Mouse (Mus musculus) bone marrow macrophage, adult 2 months (primary cell): Measurements from ENCODE around the gene B4galnt1. TPM values are rescaled to one million over a fixed set of nuclear protein-coding genes. Genes with fewer than 3 reads are reported as not detected.
"Not testable (repeated sequence)": the region's sequence is repeated elsewhere in the genome, so short reads cannot be mapped to it uniquely, and the experiment has no call there.

Experiments
- H3K27ac ChIP-seq: 2 replicates; pipeline ENCODE4 v1.5.1; 2012; ENCODE audit warnings: low read depth, low read length; ENCODE audit not compliant: insufficient read depth
- H3K4me1 ChIP-seq: 2 replicates; pipeline ENCODE4 v1.6.1; 2012; ENCODE audit warnings: low read length; ENCODE audit not compliant: control insufficient read depth, insufficient read depth
- H3K4me3 ChIP-seq: 2 replicates; pipeline ENCODE4 v1.5.1; 2012; ENCODE audit warnings: mild to moderate bottlenecking, low read length, moderate library complexity; ENCODE audit not compliant: insufficient read depth
- CTCF ChIP-seq: IDR thresholded peaks from 2 replicates; pipeline ENCODE4 v1.5.1; 2012; ENCODE audit warnings: low read depth, mild to moderate bottlenecking, low read length, moderate library complexity
- POLR2A ChIP-seq: IDR thresholded peaks from 2 replicates; pipeline ENCODE4 v1.6.1; 2012; ENCODE audit warnings: mild to moderate bottlenecking, low read depth, low read length, borderline replicate concordance
- polyA plus RNA-seq: library from polyadenylated mRNA; stranded (reverse); fragments of >200 nt; gene quantifications from 2 replicates; pipeline ENCODE4 v1.2.4, GENCODE M21; 2012; ENCODE audit not compliant: missing spikeins, insufficient read depth, insufficient read length

B4galnt1 gene
- polyA plus RNA-seq, 1 experiment = 50.6 TPM

GRCm38 (mm10) chr10:127140971-127141370, 24.1 kb upstream of the B4galnt1 start:
- TF ChIP-seq POLR2A (no peak), CTCF (no peak)
- no peak overlapping the region for H3K4me3 ChIP-seq
- H3K4me1 ChIP-seq = peaks cover 12% of the 10 kb centered on the region
- H3K27ac ChIP-seq = no peak overlapping the region

- H3K27ac ChIP-seq = no peak overlapping the region
- H3K4me3 ChIP-seq = no peak overlapping the region
- peaks cover 6% of the 10 kb centered on the region for H3K4me1 ChIP-seq
- TF ChIP-seq CTCF (no peak), POLR2A (no peak)
Measured at GRCm38 (mm10) chr10:127141500-127141899, 23.5 kb upstream of the B4galnt1 start.

GRCm38 (mm10) chr10:127143228-127143627, 21.8 kb upstream of the B4galnt1 start:
- Histone ChIP-seq H3K27ac (no peak overlapping the region), H3K4me1 (no peaks in the 10 kb centered on the region; the same call in none of the 2 replicates), H3K4me3 (no peak overlapping the region)
- TF ChIP-seq CTCF = no peak
- no peak for TF ChIP-seq POLR2A

- H3K4me1 ChIP-seq = peaks cover 4% of the 10 kb centered on the region
- H3K27ac ChIP-seq = no peak overlapping the region
- no peak for TF ChIP-seq CTCF
- no peak for TF ChIP-seq POLR2A
- H3K4me3 ChIP-seq = no peak overlapping the region
Measured at GRCm38 (mm10) chr10:127144536-127144935, 20.5 kb upstream of the B4galnt1 start.

DNA sequence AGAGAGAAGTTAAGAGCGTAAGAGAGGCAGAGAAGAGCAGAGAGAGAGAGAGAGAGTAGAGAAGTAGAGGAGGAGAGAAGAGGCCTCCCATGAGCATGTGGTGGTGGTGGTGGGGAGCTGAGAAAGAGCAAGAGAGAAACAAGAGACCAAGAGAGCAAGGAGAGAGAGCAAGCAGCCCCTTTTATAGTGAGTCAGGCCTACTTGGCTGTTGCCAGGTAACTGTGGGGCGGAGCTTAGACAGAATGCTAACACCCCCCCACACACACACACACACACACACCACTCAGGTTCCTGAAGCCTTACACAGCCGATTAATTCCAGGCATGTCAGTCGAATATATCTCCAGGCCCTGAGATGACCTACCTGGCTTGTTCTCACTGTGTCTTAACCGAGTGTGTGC, 19.7 kb upstream of the B4galnt1 start:
- H3K27ac ChIP-seq = no peak overlapping the region
- no peak for TF ChIP-seq POLR2A
- TF ChIP-seq CTCF = no peak

GRCm38 (mm10) chr10:127147135-127147534, 17.9 kb upstream of the B4galnt1 start:
- Histone ChIP-seq H3K4me1 (peaks cover 18% of the 10 kb centered on the region), H3K27ac (no peak overlapping the region), H3K4me3 (no peak overlapping the region)
- no peak for TF ChIP-seq POLR2A
- TF ChIP-seq CTCF = no peak

More for the DNA sequence above, 19.7 kb upstream of the B4galnt1 start:
- Histone ChIP-seq H3K4me3 (no peak overlapping the region), H3K4me1 (peaks cover 12% of the 10 kb centered on the region)

- Histone ChIP-seq H3K27ac (no peak overlapping the region; the same call in 1 of the 2 replicates), H3K4me1 (peaks cover 18% of the 10 kb centered on the region), H3K4me3 (no peak overlapping the region)
- no peak for TF ChIP-seq POLR2A
- TF ChIP-seq CTCF = no peak
Measured at GRCm38 (mm10) chr10:127150471-127150872, 14.6 kb upstream of the B4galnt1 start.

- H3K4me3 ChIP-seq, H3K27ac ChIP-seq: not testable (repeated sequence)
- H3K4me1 ChIP-seq = peaks cover 18% of the 10 kb centered on the region
Measured at GRCm38 (mm10) chr10:127151233-127151632, 13.8 kb upstream of the B4galnt1 start.

- not testable (repeated sequence) for H3K27ac ChIP-seq, H3K4me3 ChIP-seq
- peaks cover 18% of the 10 kb centered on the region for H3K4me1 ChIP-seq
Measured at GRCm38 (mm10) chr10:127152556-127152955, 12.5 kb upstream of the B4galnt1 start.

DNA sequence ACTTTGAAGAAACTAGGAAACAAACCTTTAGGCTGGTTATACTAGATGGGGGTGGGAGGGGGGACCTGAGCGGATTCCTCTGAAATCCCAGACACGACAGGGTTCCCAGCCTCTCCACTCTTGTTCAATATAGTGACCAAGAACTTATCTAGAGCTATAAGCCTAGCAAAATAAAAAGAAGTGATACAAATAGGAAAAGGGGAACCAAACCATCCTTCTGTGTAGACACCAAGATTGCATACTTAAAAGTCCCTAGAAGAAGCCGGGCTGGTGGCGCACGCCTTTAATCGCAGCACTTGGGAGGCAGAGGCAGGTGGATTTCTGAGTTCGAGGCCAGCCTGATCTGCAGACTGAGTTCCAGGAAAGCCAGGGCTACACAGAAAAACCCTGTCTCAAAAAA, 11.7 kb upstream of the B4galnt1 start:
- H3K4me1 ChIP-seq = peaks cover 18% of the 10 kb centered on the region
- TF ChIP-seq CTCF = no peak
- no peak for TF ChIP-seq POLR2A
- H3K4me3 ChIP-seq = no peak overlapping the region
- no peak overlapping the region for H3K27ac ChIP-seq

GRCm38 (mm10) chr10:127154241-127154640, 10.8 kb upstream of the B4galnt1 start:
- no peak overlapping the region for H3K27ac ChIP-seq
- no peak overlapping the region for H3K4me3 ChIP-seq
- peaks cover 15% of the 10 kb centered on the region for H3K4me1 ChIP-seq
- no peak for TF ChIP-seq CTCF
- TF ChIP-seq POLR2A = no peak
